Mouse (Mus musculus) midbrain, embryonic 14.5 days (tissue): ENCODE measurements around the gene Gm26602. TPM values are rescaled to one million over a fixed set of nuclear protein-coding genes. Genes with fewer than 3 reads are reported as not detected.
A peak's percentile ranks its signal among the peaks of the same experiment; 100 is the strongest.

Experiments
- ATAC-seq: fragments of 200-750 bp; cut with Nextera tagmentation; 2 replicates; pipeline ENCODE4 v1.8.0; 2017; ENCODE audit warnings: moderate number of reproducible peaks, moderate library complexity; ENCODE audit not compliant: low FRiP score, low TSS enrichment
- DNase-seq: peaks from one replicate; pipeline ENCODE4 v3.0.0-alpha.2; 2015
- H3K27ac ChIP-seq: fragments of 300-500 bp; sonication (generic); replicated peaks from 2 replicates; pipeline ENCODE4 v1.5.1; 2014; ENCODE audit warnings: mild to moderate bottlenecking, low read depth, low read length, moderate library complexity
- H3K27me3 ChIP-seq: fragments of 300-500 bp; sonication (generic); 2 replicates; pipeline ENCODE4 v1.6.1; 2014; ENCODE audit warnings: low read length, control low read depth, mixed read lengths; ENCODE audit not compliant: control insufficient read depth, insufficient read depth
- H3K36me3 ChIP-seq: fragments of 300-500 bp; sonication (generic); 2 replicates; pipeline ENCODE4 v1.6.1; 2014; ENCODE audit warnings: low read length, control low read depth; ENCODE audit not compliant: control insufficient read depth, insufficient read depth
- H3K4me1 ChIP-seq: fragments of 300-500 bp; sonication (generic); 2 replicates; pipeline ENCODE4 v1.6.1; 2014; ENCODE audit warnings: mild to moderate bottlenecking, antibody characterized with exemption, low read length, control low read depth; ENCODE audit not compliant: control insufficient read depth, insufficient read depth
- H3K4me2 ChIP-seq: fragments of 300-500 bp; sonication (generic); 2 replicates; pipeline ENCODE4 v1.6.1; 2014; ENCODE audit warnings: mild to moderate bottlenecking, low read length, moderate library complexity
- H3K4me3 ChIP-seq: fragments of 300-500 bp; sonication (generic); replicated peaks from 2 replicates; pipeline ENCODE4 v1.5.1; 2014; ENCODE audit warnings: low read depth, low read length
- H3K9ac ChIP-seq: fragments of 300-500 bp; sonication (generic); replicated peaks from 2 replicates; pipeline ENCODE4 v1.6.1; 2014; ENCODE audit warnings: mild to moderate bottlenecking, low read length, moderate library complexity
- H3K9me3 ChIP-seq: fragments of 300-500 bp; sonication (generic); 2 replicates; pipeline ENCODE4 v1.6.1; 2016; ENCODE audit warnings: low read length, control low read depth, mixed read lengths; ENCODE audit not compliant: control insufficient read depth
- WGBS: fragments of 180-500 bp; shearing (Covaris S2); extraction: QIAGEN DNeasy Blood & Tissue Kit; methylation state at CpG from one replicate; pipeline ENCODE4 v1.1.7; 2014; 5-methylcytosine and 5-hydroxymethylcytosine counted together
- polyA plus RNA-seq: library from polyadenylated mRNA; unstranded; fragments of >200 nt; fragmentation: Nextera tagmentation; extraction: Ambion mirVana; gene quantifications from 2 replicates; pipeline ENCODE4 v1.2.1, GENCODE M21; 2014

Gm26602 gene
- polyA plus RNA-seq, 1 experiment from 2014 or later, result 8.6 TPM

DNA sequence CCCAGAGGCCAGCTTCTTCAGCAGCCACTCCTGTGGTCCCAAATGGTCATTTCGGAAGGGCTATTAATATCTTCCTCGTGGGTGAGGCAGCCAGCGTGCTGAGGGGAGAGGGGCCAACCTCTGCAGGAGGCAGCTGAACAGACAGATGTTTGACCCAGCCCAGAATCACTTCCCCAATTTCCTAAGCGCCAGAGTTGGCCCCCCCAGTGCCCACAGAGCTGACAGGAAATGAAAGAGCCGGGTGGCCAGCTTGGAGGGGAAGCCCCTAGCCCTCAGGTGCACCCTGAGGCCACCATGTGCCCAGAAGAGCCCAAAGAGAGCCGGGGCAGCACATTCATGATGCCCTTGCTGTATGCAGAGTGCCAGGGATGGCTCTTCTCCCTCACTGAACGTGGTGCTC is 30.1 kb downstream of the Gm26602 start:
- peaks cover 8% of the 10 kb centered on the region; the same call in 1 of the 2 replicates for H3K36me3 ChIP-seq
- WGBS, result 79% methylated on average over 7 of the region's 7 CpGs
- H3K4me2 ChIP-seq, result no peak overlapping the region
- no peaks in the 10 kb centered on the region for H3K9me3 ChIP-seq
- H3K4me1 ChIP-seq, result 0 out of 2 replicates have a peak, but pooled peaks cover 7% of the 10 kb centered on the region
- ATAC-seq (no peak), DNase-seq (no peak)
- no peak overlapping the region for H3K4me3 ChIP-seq
- H3K9ac ChIP-seq, result no peak overlapping the region
- no peak overlapping the region for H3K27ac ChIP-seq
- H3K27me3 ChIP-seq, result no peaks in the 10 kb centered on the region

DNA sequence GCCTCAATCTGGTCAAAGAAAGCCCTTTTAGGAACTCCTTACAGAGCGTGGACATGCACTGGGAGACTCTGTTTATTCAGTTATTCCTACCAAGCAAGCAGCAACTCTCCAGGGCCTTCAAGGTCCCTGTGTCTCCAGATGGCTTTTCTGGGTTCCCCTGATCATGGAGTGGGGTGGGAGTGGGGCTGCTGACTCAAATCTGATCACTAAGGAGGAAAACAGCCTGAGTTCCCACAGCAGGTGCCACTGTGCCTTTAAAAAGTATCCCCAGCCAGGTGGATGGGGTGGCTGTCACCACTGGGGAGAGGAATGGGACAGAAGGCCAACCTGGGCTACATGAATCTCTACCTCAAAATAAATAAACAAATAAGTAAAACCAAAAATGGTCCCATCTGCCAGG is 32.3 kb downstream of the Gm26602 start:
- Histone ChIP-seq H3K9ac (no peak overlapping the region), H3K4me2 (no peak overlapping the region), H3K4me1 (0 out of 2 replicates have a peak, but pooled peaks cover 6% of the 10 kb centered on the region), H3K27me3 (no peaks in the 10 kb centered on the region), H3K36me3 (peaks cover 8% of the 10 kb centered on the region; the same call in 1 of the 2 replicates), H3K27ac (no peak overlapping the region), H3K9me3 (no peaks in the 10 kb centered on the region), H3K4me3 (no peak overlapping the region)
- 82% methylated on average over 1 of the region's 1 CpGs for WGBS
- ATAC-seq, result no peak
- DNase-seq, result no peak

DNA sequence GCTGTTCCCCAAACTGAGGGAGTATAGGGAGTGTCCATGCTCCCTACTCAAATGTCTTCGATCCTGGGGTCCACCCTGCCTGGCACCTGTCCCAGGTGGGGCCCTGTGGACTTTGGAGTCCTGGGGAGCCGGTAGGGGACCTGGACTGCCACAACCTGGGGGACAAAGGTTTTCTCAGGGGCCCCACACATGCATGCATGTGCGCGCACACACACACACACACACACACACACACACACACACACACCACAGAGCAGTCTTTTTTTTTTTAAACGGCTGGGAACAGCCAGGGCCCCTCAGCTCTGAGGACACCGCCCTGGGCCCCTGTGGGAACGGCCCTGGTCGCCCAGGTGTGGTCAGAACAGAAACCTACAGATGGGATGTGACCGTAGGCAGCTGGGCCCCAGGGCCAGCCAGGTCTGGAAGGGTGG is 32.8 kb downstream of the Gm26602 start:
- no peak overlapping the region for H3K4me3 ChIP-seq
- 88% methylated on average over 9 of the region's 9 CpGs for WGBS
- no peak overlapping the region for H3K4me2 ChIP-seq
- peaks cover 9% of the 10 kb centered on the region; the same call in 1 of the 2 replicates for H3K36me3 ChIP-seq
- DNase-seq (no peak), ATAC-seq (no peak)
- no peak overlapping the region for H3K9ac ChIP-seq
- H3K27ac ChIP-seq, result no peak overlapping the region
- 0 out of 2 replicates have a peak, but pooled peaks cover 6% of the 10 kb centered on the region for H3K4me1 ChIP-seq
- no peaks in the 10 kb centered on the region for H3K9me3 ChIP-seq
- H3K27me3 ChIP-seq, result no peaks in the 10 kb centered on the region

DNA sequence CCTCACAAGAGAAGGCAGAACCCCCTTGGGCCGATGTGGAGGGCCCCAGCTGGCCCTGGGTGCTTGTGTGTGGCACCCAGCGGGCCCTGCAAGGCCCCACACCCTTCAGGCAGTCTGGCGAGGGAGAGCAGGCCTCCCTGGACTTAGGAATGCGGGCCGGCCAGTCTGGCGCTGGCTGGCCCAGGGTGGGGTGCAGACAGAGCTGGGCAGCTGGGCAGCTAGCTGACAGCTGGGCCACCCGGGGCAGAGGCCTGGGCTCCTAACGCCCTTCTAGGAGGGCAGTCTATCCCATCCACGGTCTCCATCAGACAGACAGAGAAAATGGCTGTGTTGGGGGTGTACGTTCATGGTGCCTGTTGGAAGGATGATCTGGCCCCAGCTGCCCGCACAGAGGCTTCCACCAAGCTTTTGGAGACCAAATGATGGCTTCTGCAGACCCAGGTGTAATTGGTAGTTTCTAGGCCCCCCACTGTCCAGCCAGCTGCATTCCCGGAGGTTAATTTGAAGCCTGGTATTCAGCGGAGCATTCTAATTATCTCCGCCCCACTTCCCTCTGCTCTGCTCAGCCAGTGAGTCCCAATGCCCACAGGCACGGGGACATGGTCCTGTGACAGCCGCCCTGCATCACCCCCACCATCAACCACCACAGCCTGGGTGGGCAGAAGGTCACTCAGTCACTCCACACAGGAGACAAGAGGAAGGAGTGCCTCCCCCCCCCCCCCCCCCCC is 35.0 kb downstream of the Gm26602 start:
- WGBS, result 17% methylated on average over 16 of the region's 16 CpGs
- Histone ChIP-seq H3K4me2 (no peak overlapping the region), H3K9me3 (no peaks in the 10 kb centered on the region), H3K36me3 (peaks cover 23% of the 10 kb centered on the region), H3K27ac (no peak overlapping the region), H3K27me3 (no peaks in the 10 kb centered on the region), H3K4me3 (no peak overlapping the region), H3K4me1 (0 out of 2 replicates have a peak, but pooled peaks cover 6% of the 10 kb centered on the region), H3K9ac (no peak overlapping the region; the same call in 1 of the 2 replicates)
- ATAC-seq (0 out of 2 replicates have a peak, but pooled peaks have one; percentile 58), DNase-seq (peak; percentile 47)

DNA sequence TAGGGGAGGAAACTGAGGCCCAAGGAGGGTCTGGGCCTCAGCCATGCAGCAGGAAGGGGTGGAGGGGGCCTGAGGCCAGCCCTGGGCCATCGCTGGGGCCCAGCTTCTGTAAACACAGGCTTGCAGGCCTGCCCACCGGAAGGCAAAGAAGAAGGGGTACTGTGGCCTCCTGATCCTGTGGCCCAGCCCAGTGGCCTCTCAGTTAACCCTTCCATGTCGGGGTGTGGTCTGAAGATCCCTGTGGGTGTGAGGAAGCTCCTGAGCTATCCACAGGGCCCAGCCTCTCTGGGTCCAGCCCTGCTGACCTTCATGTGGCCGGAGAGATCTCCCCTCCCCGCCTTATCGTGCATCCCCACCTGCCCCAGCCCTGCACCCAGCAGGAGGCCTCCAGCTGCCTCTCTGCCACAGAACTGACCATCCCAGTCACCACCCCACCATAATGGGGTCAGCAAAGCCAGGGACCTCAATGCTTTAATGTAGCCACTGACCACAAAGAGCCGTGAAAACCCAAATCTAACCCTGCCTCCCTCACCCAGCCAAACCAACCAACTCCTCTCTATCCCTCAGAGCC is 36.2 kb downstream of the Gm26602 start:
- Histone ChIP-seq H3K9me3 (no peaks in the 10 kb centered on the region), H3K4me1 (0 out of 2 replicates have a peak, but pooled peaks cover 6% of the 10 kb centered on the region), H3K27me3 (no peaks in the 10 kb centered on the region), H3K9ac (0 out of 2 replicates have a peak overlapping the region, but pooled peaks have one; percentile 12), H3K4me2 (no peak overlapping the region), H3K27ac (no peak overlapping the region), H3K4me3 (no peak overlapping the region), H3K36me3 (peaks cover 33% of the 10 kb centered on the region)
- no peak for DNase-seq
- WGBS, result 25% methylated on average over 7 of the region's 7 CpGs
- ATAC-seq, result no peak

DNA sequence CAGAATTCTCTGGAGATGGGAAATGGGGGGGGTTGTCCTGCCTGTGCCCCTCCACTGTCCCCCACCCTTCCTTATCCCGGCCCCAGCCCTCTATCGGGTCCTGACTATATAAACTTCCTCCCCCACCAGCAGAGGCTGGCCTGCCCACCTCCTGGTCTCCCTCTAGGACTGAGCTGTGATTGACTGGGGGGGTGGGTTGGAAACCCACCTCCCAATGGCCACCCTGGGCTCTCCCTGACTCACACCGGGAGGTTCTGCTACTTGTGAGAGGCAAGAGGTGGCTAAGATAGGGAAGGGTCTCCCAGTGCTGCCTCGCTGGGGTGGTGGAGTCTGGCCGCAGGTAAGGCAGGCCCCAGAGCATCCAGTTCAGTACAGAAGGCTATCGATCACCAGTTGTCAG is 36.8 kb downstream of the Gm26602 start:
- Histone ChIP-seq H3K27ac (no peak overlapping the region), H3K9me3 (no peaks in the 10 kb centered on the region), H3K4me3 (no peak overlapping the region), H3K4me1 (0 out of 2 replicates have a peak, but pooled peaks cover 6% of the 10 kb centered on the region), H3K9ac (no peak overlapping the region), H3K36me3 (peaks cover 36% of the 10 kb centered on the region), H3K27me3 (no peaks in the 10 kb centered on the region), H3K4me2 (no peak overlapping the region)
- no peak for DNase-seq
- no peak for ATAC-seq
- 88% methylated on average over 6 of the region's 6 CpGs for WGBS

DNA sequence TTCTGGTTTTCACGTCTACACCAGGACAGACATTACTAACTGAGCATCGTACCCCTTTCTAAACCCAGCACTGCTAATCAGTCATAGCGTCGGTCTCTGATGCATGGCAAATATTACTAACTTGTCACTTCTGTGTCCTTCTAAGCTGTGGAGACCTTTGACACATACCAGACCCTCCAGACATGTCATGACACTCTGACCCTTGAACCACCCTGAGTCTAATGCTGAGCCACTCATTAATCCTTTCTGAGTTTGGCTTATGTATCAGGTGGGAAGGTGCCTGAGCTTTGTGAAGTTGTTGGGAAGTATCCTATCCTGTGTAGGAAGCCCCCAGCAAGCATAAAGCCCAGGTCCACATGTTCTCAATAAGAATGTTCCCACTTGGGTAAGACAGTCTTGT is 39.2 kb downstream of the Gm26602 start:
- Histone ChIP-seq H3K4me3 (no peak overlapping the region), H3K4me1 (0 out of 2 replicates have a peak, but pooled peaks cover 6% of the 10 kb centered on the region), H3K36me3 (peaks cover 46% of the 10 kb centered on the region), H3K9ac (no peak overlapping the region), H3K27me3 (no peaks in the 10 kb centered on the region), H3K27ac (no peak overlapping the region), H3K9me3 (no peaks in the 10 kb centered on the region), H3K4me2 (no peak overlapping the region)
- no peak for ATAC-seq
- 94% methylated on average over 4 of the region's 4 CpGs for WGBS
- no peak for DNase-seq

DNA sequence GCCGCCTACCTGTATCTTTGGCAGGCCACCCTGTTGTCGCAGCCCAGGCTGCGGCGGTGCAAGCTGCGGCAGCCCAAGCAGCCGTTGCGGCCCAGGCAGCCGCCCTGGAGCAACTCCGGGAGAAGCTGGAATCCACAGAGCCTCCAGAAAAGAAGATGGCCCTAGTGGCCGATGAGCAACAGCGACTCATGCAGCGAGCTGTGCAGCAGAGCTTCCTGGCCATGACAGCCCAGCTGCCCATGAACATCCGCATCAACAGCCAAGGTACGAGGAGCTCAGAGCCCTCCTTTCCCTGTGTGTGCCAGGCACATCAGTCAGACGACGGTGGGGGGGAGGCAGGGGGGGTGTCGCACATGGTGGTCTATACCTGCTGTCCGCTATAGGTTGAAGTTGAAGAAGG is 40.0 kb downstream of the Gm26602 start:
- WGBS, result 84% methylated on average over 18 of the region's 18 CpGs
- no peak overlapping the region for H3K9ac ChIP-seq
- no peaks in the 10 kb centered on the region for H3K9me3 ChIP-seq
- H3K27ac ChIP-seq, result no peak overlapping the region
- DNase-seq (no peak), ATAC-seq (no peak)
- H3K36me3 ChIP-seq, result peaks cover 46% of the 10 kb centered on the region
- H3K4me2 ChIP-seq, result no peak overlapping the region
- H3K4me1 ChIP-seq, result 0 out of 2 replicates have a peak, but pooled peaks cover 4% of the 10 kb centered on the region
- H3K27me3 ChIP-seq, result no peaks in the 10 kb centered on the region
- no peak overlapping the region for H3K4me3 ChIP-seq
